19 mouse cellular contexts compared by ENCODE assay signal in genomic region chr6:51613661-51614060, GRCm38 (mm10).
DNase-seq lines count a peak whose midpoint lies in the region; ATAC-seq and TF ChIP-seq lines count a peak whose summit lies in the region.
"Had no signal": no experiment of that assay in that cellular context is flagged by ENCODE, and none has a peak within 500 bp of the region (broad histone marks: within the 10 kb centered on the region; RNA-seq: fewer than 3 reads in every experiment).

No protein-coding gene starts in this region.

- no peak for TF ChIP-seq CTCF in midbrain, postnatal 0 days (IDR thresholded peaks at IDR 0.05)

- H3K27me3 ChIP-seq in midbrain, embryonic 12.5 days, result peaks cover 5% of the 10 kb centered on the region
- H3K27me3 ChIP-seq in midbrain, postnatal 0 days (ENCODE audit: insufficient read depth, low read length), result no peaks in the 10 kb centered on the region
- peaks cover 49% of the 10 kb centered on the region for H3K27me3 ChIP-seq in hindbrain, embryonic 10.5 days (ENCODE audit: insufficient read depth, poor library complexity, severe bottlenecking)
- no peaks in the 10 kb centered on the region for H3K27me3 ChIP-seq in hindbrain, embryonic 15.5 days
- no peaks in the 10 kb centered on the region for H3K27me3 ChIP-seq in neural tube, embryonic 14.5 days (ENCODE audit: control insufficient read depth, insufficient read depth, low read length)
- peaks cover 40% of the 10 kb centered on the region for H3K27me3 ChIP-seq in embryonic facial prominence, embryonic 10.5 days (replicated peaks; ENCODE audit: low read depth, poor library complexity, severe bottlenecking)

- H3K9ac ChIP-seq in midbrain, embryonic 12.5 days (replicated peaks), result no peak overlapping the region
- no peak overlapping the region for H3K9ac ChIP-seq in midbrain, postnatal 0 days (replicated peaks; ENCODE audit: low read length, poor library complexity, severe bottlenecking)
- no peak overlapping the region for H3K9ac ChIP-seq in hindbrain, embryonic 15.5 days
- H3K9ac ChIP-seq in neural tube, embryonic 14.5 days (replicated peaks; ENCODE audit: low read depth, low read length), result no peak overlapping the region
- H3K9ac ChIP-seq: heart, embryonic 15.5 days; liver, embryonic 15.5 days; stomach, embryonic 15.5 days had no signal

- no peak overlapping the region for H3K4me3 ChIP-seq in midbrain, embryonic 12.5 days
- H3K4me3 ChIP-seq in midbrain, postnatal 0 days (ENCODE audit: low read depth, low read length), result no peak overlapping the region
- no peak overlapping the region for H3K4me3 ChIP-seq in hindbrain, embryonic 10.5 days
- H3K4me3 ChIP-seq in hindbrain, embryonic 15.5 days, result no peak overlapping the region
- no peak overlapping the region for H3K4me3 ChIP-seq in neural tube, embryonic 14.5 days (ENCODE audit: low read depth, low read length)
- no peak overlapping the region for H3K4me3 ChIP-seq in embryonic facial prominence, embryonic 10.5 days
- H3K4me3 ChIP-seq: erythroblast, embryonic 14.5 days had no signal

- H3K4me1 ChIP-seq in midbrain, embryonic 12.5 days, result peaks cover 8% of the 10 kb centered on the region
- H3K4me1 ChIP-seq in midbrain, postnatal 0 days (ENCODE audit: insufficient read depth, low read length), result 0 out of 2 replicates have a peak, but pooled peaks cover 5% of the 10 kb centered on the region
- H3K4me1 ChIP-seq in hindbrain, embryonic 10.5 days (replicated peaks), result peaks cover 20% of the 10 kb centered on the region
- H3K4me1 ChIP-seq in hindbrain, embryonic 15.5 days (replicated peaks), result peaks cover 17% of the 10 kb centered on the region
- H3K4me1 ChIP-seq in neural tube, embryonic 14.5 days (ENCODE audit: control insufficient read depth, insufficient read depth, low read length), result 0 out of 2 replicates have a peak, but pooled peaks cover 10% of the 10 kb centered on the region
- H3K4me1 ChIP-seq in embryonic facial prominence, embryonic 10.5 days, result peaks cover 11% of the 10 kb centered on the region

- H3K27ac ChIP-seq in midbrain, embryonic 12.5 days (replicated peaks), result peak overlapping the region; percentile 90
- no peak overlapping the region for H3K27ac ChIP-seq in midbrain, postnatal 0 days (ENCODE audit: low read depth, low read length)
- H3K27ac ChIP-seq in hindbrain, embryonic 10.5 days, result peak overlapping the region; percentile 92
- H3K27ac ChIP-seq in hindbrain, embryonic 15.5 days (replicated peaks), result peak overlapping the region; percentile 91
- H3K27ac ChIP-seq in neural tube, embryonic 14.5 days (ENCODE audit: low read depth, low read length), result peak overlapping the region; percentile 12; the same call in 1 of the 2 replicates
- H3K27ac ChIP-seq in embryonic facial prominence, embryonic 10.5 days (replicated peaks), result no peak overlapping the region
- H3K27ac ChIP-seq: embryonic facial prominence, embryonic 12.5 days; heart, embryonic 15.5 days; liver, embryonic 15.5 days; stomach, embryonic 15.5 days had no signal

- H3K9me3 ChIP-seq in midbrain, embryonic 12.5 days, result no peaks in the 10 kb centered on the region
- H3K9me3 ChIP-seq in midbrain, postnatal 0 days (ENCODE audit: low read length), result no peaks in the 10 kb centered on the region
- no peaks in the 10 kb centered on the region for H3K9me3 ChIP-seq in hindbrain, embryonic 10.5 days
- no peaks in the 10 kb centered on the region for H3K9me3 ChIP-seq in hindbrain, embryonic 15.5 days
- no peaks in the 10 kb centered on the region for H3K9me3 ChIP-seq in neural tube, embryonic 14.5 days (ENCODE audit: control insufficient read depth, low read length)
- no peaks in the 10 kb centered on the region for H3K9me3 ChIP-seq in embryonic facial prominence, embryonic 10.5 days
- H3K9me3 ChIP-seq: embryonic facial prominence, embryonic 12.5 days; heart, embryonic 15.5 days; liver, embryonic 15.5 days; stomach, embryonic 15.5 days had no signal

- no peak overlapping the region for H3K4me2 ChIP-seq in midbrain, embryonic 12.5 days (replicated peaks)
- no peak overlapping the region for H3K4me2 ChIP-seq in midbrain, postnatal 0 days (ENCODE audit: low read depth, low read length, poor library complexity, severe bottlenecking)
- H3K4me2 ChIP-seq in hindbrain, embryonic 15.5 days, result no peak overlapping the region
- H3K4me2 ChIP-seq in neural tube, embryonic 14.5 days (ENCODE audit: low read depth, low read length), result no peak overlapping the region

- ATAC-seq in midbrain, embryonic 12.5 days (ENCODE audit: low FRiP score, low read depth), result no peak
- no peak for ATAC-seq in midbrain, postnatal 0 days (ENCODE audit: low FRiP score)
- ATAC-seq in hindbrain, embryonic 15.5 days (ENCODE audit: low FRiP score, low read depth), result peak; percentile 11; the same call in 1 of the 2 replicates
- ATAC-seq in neural tube, embryonic 14.5 days (ENCODE audit: low read depth), result peak; percentile 22; the same call in 1 of the 2 replicates
- ATAC-seq: intestine, embryonic 16.5 days had no signal

- no peak for DNase-seq in midbrain, postnatal 0 days (ENCODE audit: low spot score)
- DNase-seq in hindbrain, embryonic 10.5 days (ENCODE audit: low spot score), result no peak
- DNase-seq in kidney, postnatal 25 days, result no peak
- DNase-seq in embryonic facial prominence, embryonic 10.5 days (ENCODE audit: low spot score), result no peak
- DNase-seq: adrenal gland, adult 8-10 months; gastrocnemius, postnatal 36 days; heart, postnatal 4 days; layer of hippocampus, postnatal 36 days; lung, postnatal 10 days; right cerebral cortex, postnatal 14 days had no signal

- 76% methylated on average over 11 of the region's 11 CpGs for WGBS in midbrain, embryonic 12.5 days
- WGBS in midbrain, postnatal 0 days, result 78% methylated on average over 11 of the region's 11 CpGs
- WGBS in hindbrain, embryonic 10.5 days, result 76% methylated on average over 11 of the region's 11 CpGs
- WGBS in hindbrain, embryonic 15.5 days, result 47% methylated on average over 11 of the region's 11 CpGs
- WGBS in neural tube, embryonic 14.5 days, result 47% methylated on average over 11 of the region's 11 CpGs
- 81% methylated on average over 11 of the region's 11 CpGs for WGBS in embryonic facial prominence, embryonic 10.5 days

- H3K36me3 ChIP-seq in midbrain, embryonic 12.5 days, result no peaks in the 10 kb centered on the region
- H3K36me3 ChIP-seq in midbrain, postnatal 0 days (ENCODE audit: insufficient read depth, low read length), result no peaks in the 10 kb centered on the region
- no peaks in the 10 kb centered on the region for H3K36me3 ChIP-seq in hindbrain, embryonic 10.5 days
- H3K36me3 ChIP-seq in hindbrain, embryonic 15.5 days, result no peaks in the 10 kb centered on the region
- no peaks in the 10 kb centered on the region for H3K36me3 ChIP-seq in neural tube, embryonic 14.5 days (ENCODE audit: control insufficient read depth, insufficient read depth, low read length)
- no peaks in the 10 kb centered on the region for H3K36me3 ChIP-seq in embryonic facial prominence, embryonic 10.5 days (replicated peaks)
- H3K36me3 ChIP-seq: embryonic facial prominence, embryonic 12.5 days; heart, embryonic 15.5 days; liver, embryonic 15.5 days; stomach, embryonic 15.5 days had no signal

Comparison
In these comparisons a context has a peak if more than half of its experiments do, and no peak if none do; other contexts are left out.
1. H3K27ac ChIP-seq: peak in midbrain, embryonic 12.5 days (single experiment), hindbrain, embryonic 10.5 days (single experiment), hindbrain, embryonic 15.5 days (single experiment) and neural tube, embryonic 14.5 days (single experiment); none in midbrain, postnatal 0 days (single experiment) and embryonic facial prominence, embryonic 10.5 days (single experiment).
2. ATAC-seq: peak in hindbrain, embryonic 15.5 days (single experiment) and neural tube, embryonic 14.5 days (single experiment); none in midbrain, embryonic 12.5 days (single experiment) and midbrain, postnatal 0 days (single experiment).